Mouse (Mus musculus) hindbrain, embryonic 16.5 days (tissue): ENCODE data around the gene Ms4a18. TPM values are rescaled to one million over a fixed set of nuclear protein-coding genes. Genes with fewer than 3 reads are reported as not detected.
"Not testable (repeated sequence)": the region's sequence is repeated elsewhere in the genome, so short reads cannot be mapped to it uniquely, and the experiment has no call there.

Experiments used
- ATAC-seq: fragments of 200-750 bp; cut with Nextera tagmentation; 2 replicates; pipeline ENCODE4 v1.8.0; 2017; ENCODE audit warnings: moderate TSS enrichment, moderate library complexity
- H3K27ac ChIP-seq: fragments of 300-500 bp; sonication (generic); 2 replicates; pipeline ENCODE4 v1.5.1; 2014; ENCODE audit warnings: low read depth, mild to moderate bottlenecking, control low read depth, low read length, moderate library complexity
- H3K27me3 ChIP-seq: fragments of 300-500 bp; sonication (generic); replicated peaks from 2 replicates; pipeline ENCODE4 v1.6.1; 2014; ENCODE audit warnings: low read length; ENCODE audit not compliant: control insufficient read depth, insufficient read depth
- H3K36me3 ChIP-seq: fragments of 300-500 bp; sonication (generic); 2 replicates; pipeline ENCODE4 v1.6.1; 2014; ENCODE audit warnings: mild to moderate bottlenecking, low read length, moderate library complexity, mixed read lengths; ENCODE audit not compliant: control insufficient read depth, insufficient read depth
- H3K4me1 ChIP-seq: fragments of 300-500 bp; sonication (generic); 2 replicates; pipeline ENCODE4 v1.6.1; 2014; ENCODE audit warnings: low read depth, low read length; ENCODE audit not compliant: control insufficient read depth, insufficient read depth
- H3K4me2 ChIP-seq: fragments of 300-500 bp; sonication (generic); 2 replicates; pipeline ENCODE4 v1.6.1; 2014; ENCODE audit warnings: mild to moderate bottlenecking, low read length, control low read depth, moderate library complexity
- H3K4me3 ChIP-seq: fragments of 300-500 bp; sonication (generic); 2 replicates; pipeline ENCODE4 v1.5.1; 2014; ENCODE audit warnings: mild to moderate bottlenecking, low read length, control low read depth, moderate library complexity
- H3K9ac ChIP-seq: fragments of 300-500 bp; sonication (generic); 2 replicates; pipeline ENCODE4 v1.6.1; 2014; ENCODE audit warnings: low read depth, mild to moderate bottlenecking, control low read depth, low read length, moderate library complexity
- H3K9me3 ChIP-seq: fragments of 300-500 bp; sonication (generic); 2 replicates; pipeline ENCODE4 v1.6.1; 2014; ENCODE audit warnings: mild to moderate bottlenecking, low read length, moderate library complexity; ENCODE audit not compliant: control insufficient read depth
- WGBS: fragments of 180-500 bp; shearing (Covaris S2); extraction: QIAGEN DNeasy Blood & Tissue Kit; methylation state at CpG from one replicate; pipeline ENCODE4 v1.1.7; 2014; 5-methylcytosine and 5-hydroxymethylcytosine counted together
- polyA plus RNA-seq: library from polyadenylated mRNA; unstranded; fragments of >200 nt; fragmentation: Nextera tagmentation; extraction: Ambion mirVana; gene quantifications from 2 replicates; pipeline ENCODE4 v1.2.1, GENCODE M21; 2015

Gene Ms4a18
- polyA plus RNA-seq, result not detected in 2 replicates

- ATAC-seq, result no peak
- Histone ChIP-seq H3K27me3 (no peaks in the 10 kb centered on the region), H3K4me1 (no peaks in the 10 kb centered on the region), H3K4me3 (no peak within 1 kb of the TSS), H3K4me2 (no peak within 1 kb of the TSS), H3K36me3 (no peaks in the 10 kb centered on the region), H3K27ac (no peak within 1 kb of the TSS), H3K9ac (no peak within 1 kb of the TSS), H3K9me3 (no peaks in the 10 kb centered on the region)
- WGBS, result 94% methylated on average over 3 of the region's 3 CpGs
Observed at GRCm38 (mm10) chr19:11017891-11018290, at the start of gene Ms4a18. Ms4a18 (minus strand) TSS chr19:11018031.

- no peaks in the 10 kb centered on the region for H3K27me3 ChIP-seq
- ATAC-seq, result no peak
- no peaks in the 10 kb centered on the region for H3K4me1 ChIP-seq
- no peak overlapping the region for H3K4me2 ChIP-seq
- 87% methylated on average over 2 of the region's 2 CpGs for WGBS
- no peak overlapping the region for H3K27ac ChIP-seq
- H3K36me3 ChIP-seq, result no peaks in the 10 kb centered on the region
- H3K4me3 ChIP-seq, result no peak overlapping the region
- 0 out of 2 replicates have a peak, but pooled peaks cover 4% of the 10 kb centered on the region for H3K9me3 ChIP-seq
- H3K9ac ChIP-seq, result no peak overlapping the region
Observed at GRCm38 (mm10) chr19:11065202-11065875, 47.5 kb upstream of the Ms4a18 start.

GRCm38 (mm10) chr19:11060900-11061299, 43.1 kb upstream of the Ms4a18 start:
- H3K9ac ChIP-seq, result no peak overlapping the region
- 91% methylated on average over 1 of the region's 1 CpGs for WGBS
- H3K4me3 ChIP-seq, result no peak overlapping the region
- no peaks in the 10 kb centered on the region for H3K36me3 ChIP-seq
- no peak for ATAC-seq
- no peak overlapping the region for H3K27ac ChIP-seq
- 0 out of 2 replicates have a peak, but pooled peaks cover 2% of the 10 kb centered on the region for H3K9me3 ChIP-seq
- no peaks in the 10 kb centered on the region for H3K27me3 ChIP-seq
- no peaks in the 10 kb centered on the region for H3K4me1 ChIP-seq
- no peak overlapping the region for H3K4me2 ChIP-seq

GRCm38 (mm10) chr19:11059967-11060366, 42.1 kb upstream of the Ms4a18 start:
- ATAC-seq, result no peak
- no peak overlapping the region for H3K4me2 ChIP-seq
- no peak overlapping the region for H3K27ac ChIP-seq
- H3K9ac ChIP-seq, result no peak overlapping the region
- H3K4me3 ChIP-seq, result no peak overlapping the region
- H3K36me3 ChIP-seq, result no peaks in the 10 kb centered on the region
- H3K9me3 ChIP-seq, result no peaks in the 10 kb centered on the region
- no peaks in the 10 kb centered on the region for H3K4me1 ChIP-seq
- no peaks in the 10 kb centered on the region for H3K27me3 ChIP-seq

GRCm38 (mm10) chr19:11055700-11056099, 37.9 kb upstream of the Ms4a18 start:
- H3K27ac ChIP-seq, H3K27me3 ChIP-seq, H3K4me2 ChIP-seq, H3K4me3 ChIP-seq, H3K9me3 ChIP-seq, H3K36me3 ChIP-seq, ATAC-seq, H3K4me1 ChIP-seq, H3K9ac ChIP-seq: not testable (repeated sequence)
- 94% methylated on average over 1 of the region's 1 CpGs for WGBS

- WGBS, result 76% methylated on average over 3 of the region's 3 CpGs
- no peaks in the 10 kb centered on the region for H3K27me3 ChIP-seq
- H3K4me1 ChIP-seq, result no peaks in the 10 kb centered on the region
- H3K9me3 ChIP-seq, result no peaks in the 10 kb centered on the region
- no peak for ATAC-seq
- H3K4me3 ChIP-seq, result no peak overlapping the region
- no peak overlapping the region for H3K4me2 ChIP-seq
- H3K9ac ChIP-seq, result no peak overlapping the region
- no peak overlapping the region for H3K27ac ChIP-seq
- H3K36me3 ChIP-seq, result no peaks in the 10 kb centered on the region
Observed at GRCm38 (mm10) chr19:11053277-11053676, 35.4 kb upstream of the Ms4a18 start.

GRCm38 (mm10) chr19:11052877-11053276, 35.0 kb upstream of the Ms4a18 start:
- no peak overlapping the region for H3K9ac ChIP-seq
- H3K27me3 ChIP-seq, result no peaks in the 10 kb centered on the region
- no peak for ATAC-seq
- H3K36me3 ChIP-seq, result no peaks in the 10 kb centered on the region
- no peaks in the 10 kb centered on the region for H3K4me1 ChIP-seq
- H3K4me3 ChIP-seq, result no peak overlapping the region
- no peak overlapping the region for H3K4me2 ChIP-seq
- H3K27ac ChIP-seq, result no peak overlapping the region
- 75% methylated on average over 5 of the region's 5 CpGs for WGBS
- H3K9me3 ChIP-seq, result no peaks in the 10 kb centered on the region

GRCm38 (mm10) chr19:11050286-11050685, 32.5 kb upstream of the Ms4a18 start:
- Histone ChIP-seq H3K4me2 (no peak overlapping the region), H3K4me3 (no peak overlapping the region), H3K27ac (no peak overlapping the region), H3K9ac (no peak overlapping the region), H3K4me1 (no peaks in the 10 kb centered on the region), H3K27me3 (no peaks in the 10 kb centered on the region), H3K9me3 (no peaks in the 10 kb centered on the region), H3K36me3 (no peaks in the 10 kb centered on the region)
- no peak for ATAC-seq
- 70% methylated on average over 2 of the region's 2 CpGs for WGBS

- Histone ChIP-seq H3K4me2 (no peak overlapping the region), H3K9ac (no peak overlapping the region), H3K36me3 (no peaks in the 10 kb centered on the region), H3K9me3 (no peaks in the 10 kb centered on the region), H3K4me1 (no peaks in the 10 kb centered on the region), H3K27me3 (no peaks in the 10 kb centered on the region), H3K4me3 (no peak overlapping the region), H3K27ac (no peak overlapping the region)
- no peak for ATAC-seq
Observed at GRCm38 (mm10) chr19:11049426-11049825, 31.6 kb upstream of the Ms4a18 start.
